Mouse (Mus musculus) stomach, embryonic 16.5 days (tissue): ENCODE results near the gene Ubd. TPM values are rescaled to one million over a fixed set of nuclear protein-coding genes. Genes with fewer than 3 reads are reported as not detected.

Experiments used
- ATAC-seq: fragments of 200-750 bp; cut with Nextera tagmentation; 2 replicates; pipeline ENCODE4 v1.8.0; 2017; ENCODE audit warnings: moderate number of reproducible peaks, moderate TSS enrichment; ENCODE audit not compliant: insufficient read depth, low FRiP score
- H3K27ac ChIP-seq: fragments of 300-500 bp; sonication (generic); 2 replicates; pipeline ENCODE4 v1.5.1; 2014; ENCODE audit warnings: low read length
- H3K27me3 ChIP-seq: fragments of 300-500 bp; sonication (generic); 2 replicates; pipeline ENCODE4 v1.6.1; 2014; ENCODE audit warnings: low read length, control low read depth, mixed read lengths; ENCODE audit not compliant: control insufficient read depth, insufficient read depth
- H3K36me3 ChIP-seq: fragments of 300-500 bp; sonication (generic); 2 replicates; pipeline ENCODE4 v1.6.1; 2014; ENCODE audit warnings: low read length; ENCODE audit not compliant: control insufficient read depth, insufficient read depth
- H3K4me1 ChIP-seq: fragments of 300-500 bp; sonication (generic); 2 replicates; pipeline ENCODE4 v1.6.1; 2014; ENCODE audit warnings: low read length, control low read depth, mixed read lengths; ENCODE audit not compliant: control insufficient read depth, insufficient read depth
- H3K4me2 ChIP-seq: fragments of 300-500 bp; sonication (generic); 2 replicates; pipeline ENCODE4 v1.6.1; 2014; ENCODE audit warnings: low read depth, low read length, mixed read lengths
- H3K4me3 ChIP-seq: fragments of 300-500 bp; sonication (generic); replicated peaks from 2 replicates; pipeline ENCODE4 v1.5.1; 2014; ENCODE audit warnings: mild to moderate bottlenecking, low read length
- H3K9ac ChIP-seq: fragments of 300-500 bp; sonication (generic); 2 replicates; pipeline ENCODE4 v1.6.1; 2014; ENCODE audit warnings: low read length
- H3K9me3 ChIP-seq: fragments of 300-500 bp; sonication (generic); replicated peaks from 2 replicates; pipeline ENCODE4 v1.6.1; 2016; ENCODE audit warnings: low read length, control low read depth; ENCODE audit not compliant: control insufficient read depth
- WGBS: fragments of 180-500 bp; shearing (Covaris S2); extraction: QIAGEN DNeasy Blood & Tissue Kit; methylation state at CpG from one replicate; pipeline ENCODE4 v1.1.7; 2014; 5-methylcytosine and 5-hydroxymethylcytosine counted together
- polyA plus RNA-seq: library from polyadenylated mRNA; unstranded; fragments of >200 nt; fragmentation: Nextera tagmentation; extraction: Ambion mirVana; gene quantifications from 2 replicates; pipeline ENCODE4 v1.2.1, GENCODE M21; 2015

Ubd gene
- polyA plus RNA-seq: not detected in 2 replicates

DNA sequence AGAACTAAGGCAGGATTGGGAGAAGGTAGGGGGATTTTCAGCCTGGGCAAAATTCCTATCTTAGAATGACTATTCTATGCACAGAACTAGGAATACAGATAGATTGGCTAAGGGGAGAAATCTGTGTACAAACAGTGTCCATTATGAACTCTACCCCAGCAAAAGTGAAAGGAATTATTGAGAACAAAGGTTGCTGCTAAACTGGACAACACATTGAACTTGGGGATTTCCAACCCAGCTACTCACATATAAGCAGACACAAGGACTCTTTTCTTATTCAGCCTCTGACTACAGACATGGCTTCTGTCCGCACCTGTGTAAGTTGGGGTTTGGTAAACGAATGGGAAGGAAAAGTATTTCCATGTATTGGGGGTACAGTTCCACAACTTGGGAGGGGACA, at the start of gene Ubd:
Gene Ubd (plus strand): TSS at position 237 of the 400 bp plus-strand sequence.
- Histone ChIP-seq H3K27me3 (peaks cover 28% of the 10 kb centered on the region), H3K9me3 (no peaks in the 10 kb centered on the region), H3K4me3 (no peak within 1 kb of the TSS), H3K4me1 (peaks cover 6% of the 10 kb centered on the region; the same call in 1 of the 2 replicates), H3K27ac (no peak within 1 kb of the TSS), H3K9ac (no peak within 1 kb of the TSS), H3K4me2 (no peak within 1 kb of the TSS), H3K36me3 (no peaks in the 10 kb centered on the region)
- no peak for ATAC-seq
- 81% methylated on average over 2 of the region's 2 CpGs for WGBS

DNA sequence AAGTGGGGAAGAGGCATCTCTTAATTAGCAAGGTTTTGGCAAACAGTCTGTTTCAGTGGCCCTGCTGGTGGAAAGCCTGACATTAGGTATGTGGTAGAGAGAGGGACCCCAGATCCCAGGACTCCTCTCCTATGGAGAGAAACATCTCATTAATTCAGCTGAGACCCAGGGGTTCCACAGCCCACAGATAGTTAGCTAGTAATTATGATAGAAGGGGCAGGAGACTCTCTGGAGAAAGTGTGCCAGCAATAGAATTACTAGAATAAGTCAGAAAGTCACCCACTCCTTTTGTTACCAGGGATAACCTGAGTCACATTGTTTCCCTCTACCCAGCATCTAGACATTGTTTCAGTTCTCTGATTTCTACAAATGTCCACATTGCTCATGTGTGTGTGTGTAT, 32.3 kb upstream of the Ubd start, which contains the start of gene Olfr93:
Gene Olfr93 (minus strand): TSS at position 101 of the 400 bp plus-strand sequence.
- Histone ChIP-seq H3K9ac (no peak within 1 kb of the TSS), H3K4me2 (no peak within 1 kb of the TSS), H3K9me3 (no peaks in the 10 kb centered on the region), H3K4me3 (no peak within 1 kb of the TSS), H3K27ac (no peak within 1 kb of the TSS), H3K27me3 (no peaks in the 10 kb centered on the region), H3K36me3 (no peaks in the 10 kb centered on the region), H3K4me1 (no peaks in the 10 kb centered on the region)
- ATAC-seq: no peak

DNA sequence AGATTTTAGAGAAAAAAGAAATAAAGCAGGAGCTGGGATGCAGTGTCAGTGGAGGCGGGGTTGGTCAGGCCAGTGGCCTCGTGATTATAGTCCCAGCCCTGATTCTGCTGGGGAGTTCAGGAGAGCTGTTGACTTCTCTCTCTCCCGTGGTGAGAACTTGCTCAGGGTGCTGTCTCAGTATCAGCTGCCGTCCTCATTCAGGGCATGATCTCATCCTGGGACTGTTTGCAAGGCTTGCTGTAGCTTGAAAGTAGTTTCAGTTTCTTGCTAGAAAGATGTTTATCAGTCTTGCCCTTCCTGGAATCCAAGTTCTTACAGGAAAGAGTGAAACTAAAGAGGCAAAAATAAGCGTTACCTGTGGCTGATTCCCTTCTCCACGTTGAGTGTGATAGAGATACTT, 8.2 kb upstream of the Ubd start:
- no peak overlapping the region for H3K9ac ChIP-seq
- H3K9me3 ChIP-seq: no peaks in the 10 kb centered on the region
- H3K27me3 ChIP-seq: no peaks in the 10 kb centered on the region
- ATAC-seq: no peak
- WGBS: 34% methylated on average over 6 of the region's 6 CpGs
- no peaks in the 10 kb centered on the region for H3K36me3 ChIP-seq
- H3K27ac ChIP-seq: no peak overlapping the region
- no peak overlapping the region for H3K4me2 ChIP-seq
- no peaks in the 10 kb centered on the region for H3K4me1 ChIP-seq
- H3K4me3 ChIP-seq: no peak overlapping the region

- WGBS: 38% methylated on average over 2 of the region's 2 CpGs
- no peak overlapping the region for H3K4me2 ChIP-seq
- no peaks in the 10 kb centered on the region for H3K9me3 ChIP-seq
- H3K4me1 ChIP-seq: no peaks in the 10 kb centered on the region
- no peaks in the 10 kb centered on the region for H3K36me3 ChIP-seq
- no peak overlapping the region for H3K9ac ChIP-seq
- H3K27me3 ChIP-seq: peaks cover 4% of the 10 kb centered on the region
- H3K27ac ChIP-seq: no peak overlapping the region
- ATAC-seq: no peak
- H3K4me3 ChIP-seq: no peak overlapping the region
Measured at GRCm38 (mm10) chr17:37190711-37191110, 3.0 kb upstream of the Ubd start.

GRCm38 (mm10) chr17:37193032-37193431, 660 bp upstream of the Ubd start:
- H3K9ac ChIP-seq: no peak overlapping the region
- no peak for ATAC-seq
- peaks cover 22% of the 10 kb centered on the region for H3K27me3 ChIP-seq
- no peak overlapping the region for H3K4me2 ChIP-seq
- H3K27ac ChIP-seq: no peak overlapping the region
- no peaks in the 10 kb centered on the region for H3K36me3 ChIP-seq
- H3K9me3 ChIP-seq: no peaks in the 10 kb centered on the region
- no peak overlapping the region for H3K4me3 ChIP-seq
- peaks cover 6% of the 10 kb centered on the region; the same call in 1 of the 2 replicates for H3K4me1 ChIP-seq

DNA sequence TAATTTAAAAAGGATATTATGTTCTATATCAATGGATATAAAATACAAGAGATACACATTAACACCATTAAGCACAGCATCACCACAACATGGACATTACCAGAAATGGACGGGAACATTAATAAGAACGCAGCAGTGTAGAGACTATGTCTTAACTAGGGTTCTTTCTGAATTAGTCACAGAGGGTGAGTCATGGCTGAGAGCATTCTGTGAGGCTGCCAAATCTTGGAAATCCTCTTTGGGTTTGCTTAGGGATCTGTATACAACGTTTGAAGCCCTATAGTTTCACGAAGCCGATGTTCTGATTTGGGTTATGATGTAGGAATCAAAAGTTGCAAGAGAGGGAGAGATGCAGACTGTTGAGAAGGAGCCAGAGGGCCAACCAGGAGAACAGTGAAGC, 1.1 kb downstream of the Ubd start:
- peak; percentile 67; the same call in 1 of the 2 replicates for ATAC-seq
- peaks cover 28% of the 10 kb centered on the region for H3K27me3 ChIP-seq
- H3K4me2 ChIP-seq: no peak overlapping the region
- H3K27ac ChIP-seq: no peak overlapping the region
- H3K4me1 ChIP-seq: peaks cover 6% of the 10 kb centered on the region; the same call in 1 of the 2 replicates
- H3K9me3 ChIP-seq: no peaks in the 10 kb centered on the region
- 65% methylated on average over 5 of the region's 5 CpGs for WGBS
- H3K4me3 ChIP-seq: no peak overlapping the region
- no peak overlapping the region for H3K9ac ChIP-seq
- H3K36me3 ChIP-seq: no peaks in the 10 kb centered on the region

- H3K27me3 ChIP-seq: peaks cover 28% of the 10 kb centered on the region
- peak overlapping the region; percentile 54 for H3K9ac ChIP-seq
- 1% methylated on average over 77 of the region's 77 CpGs for WGBS
- no peaks in the 10 kb centered on the region for H3K36me3 ChIP-seq
- peak; percentile 73 for ATAC-seq
- H3K27ac ChIP-seq: no peak overlapping the region
- H3K4me3 ChIP-seq: peak overlapping the region; percentile 54
- peak overlapping the region; percentile 90 for H3K4me2 ChIP-seq
- no peaks in the 10 kb centered on the region for H3K9me3 ChIP-seq
- peaks cover 6% of the 10 kb centered on the region; the same call in 1 of the 2 replicates for H3K4me1 ChIP-seq
Measured at GRCm38 (mm10) chr17:37196845-37197724, 3.4 kb downstream of the Ubd start.

- H3K36me3 ChIP-seq: no peaks in the 10 kb centered on the region
- H3K9ac ChIP-seq: no peak within 1 kb of the TSS
- no peak within 1 kb of the TSS for H3K27ac ChIP-seq
- H3K27me3 ChIP-seq: peaks cover 25% of the 10 kb centered on the region
- ATAC-seq: no peak
- H3K4me3 ChIP-seq: no peak within 1 kb of the TSS
- 71% methylated on average over 2 of the region's 2 CpGs for WGBS
- H3K4me1 ChIP-seq: peaks cover 6% of the 10 kb centered on the region; the same call in 1 of the 2 replicates
- no peaks in the 10 kb centered on the region for H3K9me3 ChIP-seq
- H3K4me2 ChIP-seq: no peak within 1 kb of the TSS
Measured at GRCm38 (mm10) chr17:37200894-37201293, 7.2 kb downstream of the Ubd start, which contains the start of gene Olfr94. TSS of gene Olfr94 (minus strand) at chr17:37200994.

DNA sequence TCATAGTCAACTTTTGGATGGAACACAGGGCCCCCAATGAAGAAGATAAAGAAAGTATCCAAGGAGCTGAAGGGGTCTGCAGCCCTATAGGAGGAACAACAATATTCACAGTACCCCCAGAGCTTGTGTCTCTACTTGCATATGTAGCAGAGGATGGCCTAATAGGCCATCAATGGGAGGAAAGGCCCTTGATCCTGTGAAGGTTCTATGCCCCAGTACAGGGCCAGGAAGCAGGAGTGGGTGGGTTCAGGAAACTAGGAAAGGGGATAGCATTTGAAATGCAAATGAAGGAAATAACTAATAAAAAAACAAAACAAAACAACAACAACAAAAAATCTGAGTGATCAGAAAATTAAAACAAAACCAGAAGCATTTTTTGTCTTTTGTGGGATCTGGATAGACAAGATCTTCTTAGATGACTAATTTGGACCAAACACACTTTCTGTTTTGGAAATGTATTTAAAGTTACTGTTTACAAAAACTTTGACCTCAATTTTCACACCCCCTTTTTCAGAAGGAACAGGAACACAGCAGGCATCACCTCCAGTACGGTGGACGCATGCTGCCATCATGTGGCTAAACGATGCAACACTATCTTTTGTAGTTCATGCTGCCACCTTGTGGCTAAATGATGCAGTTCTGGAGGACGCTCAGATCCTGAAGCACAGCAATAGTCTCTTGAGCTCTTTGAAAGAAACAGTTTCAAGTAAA, 9.7 kb downstream of the Ubd start:
- Histone ChIP-seq H3K4me3 (no peak overlapping the region), H3K9ac (no peak overlapping the region), H3K27me3 (peaks cover 3% of the 10 kb centered on the region; the same call in 1 of the 2 replicates), H3K4me2 (no peak overlapping the region), H3K4me1 (no peaks in the 10 kb centered on the region), H3K27ac (no peak overlapping the region), H3K9me3 (no peaks in the 10 kb centered on the region), H3K36me3 (no peaks in the 10 kb centered on the region)
- peak; percentile 72; the same call in 1 of the 2 replicates for ATAC-seq
- WGBS: under 1% methylated on average over 4 of the region's 4 CpGs
